Mouse (Mus musculus): Measurements from ENCODE around the gene Col5a2. TPM values are rescaled to one million over a fixed set of nuclear protein-coding genes. Genes with fewer than 3 reads are reported as not detected.
A peak's percentile ranks its signal among the peaks of the same experiment; 100 is the strongest.

The Col5a2 gene
- polyA plus RNA-seq, 1 experiment from 2014 or later = 231 TPM

DNA sequence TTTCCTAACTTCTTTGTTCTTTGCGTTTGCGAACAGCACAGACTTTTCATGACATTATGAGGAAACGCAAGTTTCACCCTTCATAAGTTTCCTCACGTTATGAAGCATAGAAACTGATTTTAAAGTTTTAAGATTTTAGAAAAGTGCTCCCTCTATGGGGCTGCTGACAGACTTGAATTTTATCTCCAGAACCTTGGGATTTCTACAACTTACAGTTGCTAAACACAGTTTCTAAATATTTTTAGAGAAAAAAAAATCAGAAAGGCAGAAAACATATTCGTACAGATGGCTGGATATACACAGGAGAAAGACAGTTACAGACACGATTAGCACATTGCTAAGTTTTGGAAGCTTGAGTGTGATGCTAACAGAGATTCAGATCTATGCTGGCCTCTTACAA lies 1.6 kb downstream of the Col5a2 start:
- H3K36me3 ChIP-seq (ENCODE audit: control insufficient read depth, insufficient read depth, low read length) = 0 out of 2 replicates have a peak, but pooled peaks cover 12% of the 10 kb centered on the region
- H3K27me3 ChIP-seq (replicated peaks; ENCODE audit: control insufficient read depth, insufficient read depth, low read length) = no peaks in the 10 kb centered on the region
- 19% methylated on average over 6 of the region's 6 CpGs for WGBS
- no peak for ATAC-seq (ENCODE audit: low read depth)
- H3K9me3 ChIP-seq (ENCODE audit: control insufficient read depth, low read length) = no peaks in the 10 kb centered on the region
- DNase-seq (ENCODE audit: low spot score) = peak; percentile 74
- H3K9ac ChIP-seq (ENCODE audit: low read depth, low read length) = peak overlapping the region; percentile 66
- peak overlapping the region; percentile 46 for H3K4me3 ChIP-seq (ENCODE audit: low read depth, low read length)
- peak overlapping the region; percentile 45 for H3K4me2 ChIP-seq (ENCODE audit: low read depth, low read length)
- H3K27ac ChIP-seq (replicated peaks; ENCODE audit: low read depth, low read length) = peak overlapping the region; percentile 88
- 0 out of 2 replicates have a peak, but pooled peaks cover 5% of the 10 kb centered on the region for H3K4me1 ChIP-seq (ENCODE audit: control insufficient read depth, insufficient read depth, low read length)

- H3K4me1 ChIP-seq (ENCODE audit: control insufficient read depth, insufficient read depth, low read length) = 0 out of 2 replicates have a peak, but pooled peaks cover 5% of the 10 kb centered on the region
- H3K9me3 ChIP-seq (ENCODE audit: control insufficient read depth, low read length) = no peaks in the 10 kb centered on the region
- no peak overlapping the region for H3K27ac ChIP-seq (replicated peaks; ENCODE audit: low read depth, low read length)
- peak overlapping the region; percentile 45 for H3K4me2 ChIP-seq (ENCODE audit: low read depth, low read length)
- no peaks in the 10 kb centered on the region for H3K27me3 ChIP-seq (replicated peaks; ENCODE audit: control insufficient read depth, insufficient read depth, low read length)
- H3K4me3 ChIP-seq (ENCODE audit: low read depth, low read length) = peak overlapping the region; percentile 46
- WGBS = 60% methylated on average over 6 of the region's 6 CpGs
- DNase-seq (ENCODE audit: low spot score) = peak; percentile 56
- H3K9ac ChIP-seq (ENCODE audit: low read depth, low read length) = no peak overlapping the region
- no peak for ATAC-seq (ENCODE audit: low read depth)
- 0 out of 2 replicates have a peak, but pooled peaks cover 13% of the 10 kb centered on the region for H3K36me3 ChIP-seq (ENCODE audit: control insufficient read depth, insufficient read depth, low read length)
Observed at GRCm38 (mm10) chr1:45500456-45500855, 2.6 kb downstream of the Col5a2 start.

DNA sequence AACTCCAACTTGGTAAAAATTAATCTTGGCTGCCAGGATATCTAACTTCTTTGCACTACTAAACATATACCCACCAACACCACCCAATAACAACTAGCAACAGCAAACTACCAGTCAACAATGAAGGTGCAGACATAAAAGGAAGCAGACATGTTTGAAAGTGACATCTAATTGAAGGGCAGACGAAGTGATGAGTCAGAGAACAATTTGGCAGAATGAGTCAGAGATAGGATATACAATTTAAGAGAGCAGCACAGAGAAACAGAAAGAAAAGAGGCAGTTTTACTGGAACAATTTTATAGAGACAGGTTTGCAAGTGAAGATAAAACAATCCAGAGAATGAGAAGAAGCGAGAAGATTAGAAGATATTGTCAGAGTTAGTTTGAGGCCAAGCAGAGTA lies 8.1 kb downstream of the Col5a2 start:
- Histone ChIP-seq H3K4me2 (ENCODE audit: low read depth, low read length) (no peak overlapping the region), H3K27me3 (replicated peaks; ENCODE audit: control insufficient read depth, insufficient read depth, low read length) (no peaks in the 10 kb centered on the region), H3K4me3 (ENCODE audit: low read depth, low read length) (no peak overlapping the region), H3K4me1 (ENCODE audit: control insufficient read depth, insufficient read depth, low read length) (no peaks in the 10 kb centered on the region), H3K9ac (ENCODE audit: low read depth, low read length) (no peak overlapping the region), H3K9me3 (ENCODE audit: control insufficient read depth, low read length) (no peaks in the 10 kb centered on the region), H3K36me3 (ENCODE audit: control insufficient read depth, insufficient read depth, low read length) (0 out of 2 replicates have a peak, but pooled peaks cover 20% of the 10 kb centered on the region), H3K27ac (replicated peaks; ENCODE audit: low read depth, low read length) (no peak overlapping the region)
- DNase-seq (ENCODE audit: low spot score) (no peak), ATAC-seq (ENCODE audit: low read depth) (no peak)
- WGBS = 80% methylated on average over 2 of the region's 2 CpGs

DNA sequence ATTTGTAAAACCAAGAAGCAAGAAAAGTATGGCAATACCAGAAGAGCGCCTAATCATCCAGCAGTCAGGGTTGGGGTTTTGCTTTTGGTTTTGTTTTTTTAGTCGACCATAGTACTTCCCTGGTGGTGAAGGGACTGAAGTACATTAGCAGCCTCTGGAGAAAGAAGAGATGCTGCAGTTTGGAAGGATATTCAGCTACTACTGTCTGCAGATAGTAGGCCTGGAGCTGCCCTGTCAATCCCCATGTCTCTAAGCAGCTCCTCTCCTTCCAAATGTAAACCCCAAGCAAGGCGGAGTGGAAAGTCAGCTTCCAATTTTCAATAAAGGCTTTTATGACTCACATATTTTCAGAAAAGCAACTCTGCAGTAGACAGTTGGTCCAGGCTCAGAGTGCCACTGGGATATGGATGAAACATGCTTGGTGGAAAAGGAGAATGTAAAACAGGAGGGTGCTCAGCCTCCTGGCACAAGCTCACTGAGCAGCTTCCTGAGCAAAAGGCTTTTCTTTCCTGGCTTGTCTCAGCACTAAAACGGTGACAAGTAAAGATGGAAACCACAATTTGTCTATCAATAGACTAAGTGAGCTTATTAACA lies 10.9 kb downstream of the Col5a2 start:
- Histone ChIP-seq H3K4me2 (ENCODE audit: low read depth, low read length) (no peak overlapping the region), H3K27ac (replicated peaks; ENCODE audit: low read depth, low read length) (no peak overlapping the region)
- 80% methylated on average over 4 of the region's 4 CpGs for WGBS

GRCm38 (mm10) chr1:45490451-45490850 lies 12.6 kb downstream of the Col5a2 start:
- no peaks in the 10 kb centered on the region for H3K9me3 ChIP-seq (ENCODE audit: control insufficient read depth, low read length)
- no peaks in the 10 kb centered on the region for H3K27me3 ChIP-seq (replicated peaks; ENCODE audit: control insufficient read depth, insufficient read depth, low read length)
- DNase-seq (ENCODE audit: low spot score) = no peak
- no peak overlapping the region for H3K9ac ChIP-seq (ENCODE audit: low read depth, low read length)
- 79% methylated on average over 1 of the region's 1 CpGs for WGBS
- H3K4me1 ChIP-seq (ENCODE audit: control insufficient read depth, insufficient read depth, low read length) = no peaks in the 10 kb centered on the region
- ATAC-seq (ENCODE audit: low read depth) = no peak
- H3K36me3 ChIP-seq (ENCODE audit: control insufficient read depth, insufficient read depth, low read length) = 0 out of 2 replicates have a peak, but pooled peaks cover 14% of the 10 kb centered on the region
- no peak overlapping the region for H3K4me2 ChIP-seq (ENCODE audit: low read depth, low read length)
- H3K27ac ChIP-seq (replicated peaks; ENCODE audit: low read depth, low read length) = no peak overlapping the region
- no peak overlapping the region for H3K4me3 ChIP-seq (ENCODE audit: low read depth, low read length)

More for the DNA sequence above, 10.9 kb downstream of the Col5a2 start:
- ATAC-seq (ENCODE audit: low read depth) (no peak), DNase-seq (ENCODE audit: low spot score) (no peak)
- 0 out of 2 replicates have a peak, but pooled peaks cover 15% of the 10 kb centered on the region for H3K36me3 ChIP-seq (ENCODE audit: control insufficient read depth, insufficient read depth, low read length)
- H3K9me3 ChIP-seq (ENCODE audit: control insufficient read depth, low read length) = no peaks in the 10 kb centered on the region
- no peak overlapping the region for H3K4me3 ChIP-seq (ENCODE audit: low read depth, low read length)
- no peak overlapping the region for H3K9ac ChIP-seq (ENCODE audit: low read depth, low read length)
- no peaks in the 10 kb centered on the region for H3K27me3 ChIP-seq (replicated peaks; ENCODE audit: control insufficient read depth, insufficient read depth, low read length)
- no peaks in the 10 kb centered on the region for H3K4me1 ChIP-seq (ENCODE audit: control insufficient read depth, insufficient read depth, low read length)

DNA sequence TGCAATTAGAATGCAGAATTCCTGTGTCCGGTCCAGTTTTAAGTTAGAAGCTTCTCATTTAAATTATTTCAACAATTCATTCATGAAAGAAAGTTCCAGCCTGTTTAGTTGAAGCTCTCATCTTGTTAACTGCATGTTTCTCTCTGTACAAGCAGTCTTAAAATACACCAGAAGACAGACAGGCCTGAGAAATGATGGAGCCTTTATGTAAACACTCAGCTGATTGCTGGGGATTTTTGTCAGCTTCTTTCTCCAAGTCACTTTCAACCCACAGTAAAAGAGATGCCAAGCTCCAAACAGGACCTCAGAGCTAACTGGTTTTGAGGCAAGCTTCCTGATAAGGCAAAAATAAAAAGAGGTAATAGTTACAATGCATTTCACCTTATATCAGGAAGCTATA lies 14.8 kb downstream of the Col5a2 start:
- no peaks in the 10 kb centered on the region for H3K9me3 ChIP-seq (ENCODE audit: control insufficient read depth, low read length)
- no peak overlapping the region for H3K9ac ChIP-seq (ENCODE audit: low read depth, low read length)
- 0 out of 2 replicates have a peak, but pooled peaks cover 8% of the 10 kb centered on the region for H3K36me3 ChIP-seq (ENCODE audit: control insufficient read depth, insufficient read depth, low read length)
- H3K4me3 ChIP-seq (ENCODE audit: low read depth, low read length) = no peak overlapping the region
- H3K27me3 ChIP-seq (replicated peaks; ENCODE audit: control insufficient read depth, insufficient read depth, low read length) = no peaks in the 10 kb centered on the region
- H3K4me2 ChIP-seq (ENCODE audit: low read depth, low read length) = no peak overlapping the region
- ATAC-seq (ENCODE audit: low read depth) = no peak
- 83% methylated on average over 1 of the region's 1 CpGs for WGBS
- no peak for DNase-seq (ENCODE audit: low spot score)
- no peak overlapping the region for H3K27ac ChIP-seq (replicated peaks; ENCODE audit: low read depth, low read length)
- peaks cover 4% of the 10 kb centered on the region for H3K4me1 ChIP-seq (ENCODE audit: control insufficient read depth, insufficient read depth, low read length)

DNA sequence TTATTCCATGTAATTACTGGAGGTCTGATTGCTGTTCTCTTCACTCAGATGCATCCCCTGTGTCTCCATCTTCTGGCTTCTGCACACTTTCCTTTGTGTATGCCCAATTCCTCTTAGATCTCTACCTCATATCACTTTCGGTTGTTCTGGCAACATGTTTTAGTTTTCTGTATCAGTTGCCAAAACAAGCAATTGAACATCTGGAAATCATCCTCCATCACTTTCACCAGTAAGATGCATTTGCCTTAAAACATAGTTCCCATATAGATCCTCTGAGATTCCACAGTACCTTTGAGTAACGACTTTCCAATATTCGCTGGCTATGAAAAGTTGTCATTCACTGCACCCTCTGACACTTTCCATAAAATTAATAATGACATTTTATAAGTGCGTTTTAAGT lies 20.1 kb downstream of the Col5a2 start:
- ATAC-seq (ENCODE audit: low read depth) = no peak

GRCm38 (mm10) chr1:45481876-45482275 lies 21.2 kb downstream of the Col5a2 start:
- H3K4me2 ChIP-seq (ENCODE audit: low read depth, low read length) = no peak overlapping the region
- 97% methylated on average over 1 of the region's 1 CpGs for WGBS

More for the DNA sequence above, 20.1 kb downstream of the Col5a2 start:
- no peak overlapping the region for H3K9ac ChIP-seq (ENCODE audit: low read depth, low read length)
- no peak overlapping the region for H3K4me3 ChIP-seq (ENCODE audit: low read depth, low read length)
- no peak overlapping the region for H3K27ac ChIP-seq (replicated peaks; ENCODE audit: low read depth, low read length)
- 61% methylated on average over 4 of the region's 4 CpGs for WGBS
- H3K36me3 ChIP-seq (ENCODE audit: control insufficient read depth, insufficient read depth, low read length) = 0 out of 2 replicates have a peak, but pooled peaks cover 3% of the 10 kb centered on the region
- no peaks in the 10 kb centered on the region for H3K9me3 ChIP-seq (ENCODE audit: control insufficient read depth, low read length)
- no peak overlapping the region for H3K4me2 ChIP-seq (ENCODE audit: low read depth, low read length)
- peak; percentile 51 for DNase-seq (ENCODE audit: low spot score)
- peaks cover 8% of the 10 kb centered on the region for H3K4me1 ChIP-seq (ENCODE audit: control insufficient read depth, insufficient read depth, low read length)
- no peaks in the 10 kb centered on the region for H3K27me3 ChIP-seq (replicated peaks; ENCODE audit: control insufficient read depth, insufficient read depth, low read length)

GRCm38 (mm10) chr1:45479087-45479486 lies 24.0 kb downstream of the Col5a2 start:
- no peak overlapping the region for H3K4me2 ChIP-seq (ENCODE audit: low read depth, low read length)
- no peaks in the 10 kb centered on the region for H3K27me3 ChIP-seq (replicated peaks; ENCODE audit: control insufficient read depth, insufficient read depth, low read length)
- DNase-seq (ENCODE audit: low spot score) (no peak), ATAC-seq (ENCODE audit: low read depth) (no peak)
- H3K4me1 ChIP-seq (ENCODE audit: control insufficient read depth, insufficient read depth, low read length) = peaks cover 8% of the 10 kb centered on the region
- no peaks in the 10 kb centered on the region for H3K9me3 ChIP-seq (ENCODE audit: control insufficient read depth, low read length)
- no peaks in the 10 kb centered on the region for H3K36me3 ChIP-seq (ENCODE audit: control insufficient read depth, insufficient read depth, low read length)
- H3K4me3 ChIP-seq (ENCODE audit: low read depth, low read length) = no peak overlapping the region
- no peak overlapping the region for H3K9ac ChIP-seq (ENCODE audit: low read depth, low read length)
- H3K27ac ChIP-seq (replicated peaks; ENCODE audit: low read depth, low read length) = no peak overlapping the region

More at GRCm38 (mm10) chr1:45481876-45482275, 21.2 kb downstream of the Col5a2 start:
- ATAC-seq (ENCODE audit: low read depth) (no peak), DNase-seq (ENCODE audit: low spot score) (no peak)
- Histone ChIP-seq H3K9ac (ENCODE audit: low read depth, low read length) (no peak overlapping the region), H3K4me1 (ENCODE audit: control insufficient read depth, insufficient read depth, low read length) (peaks cover 8% of the 10 kb centered on the region), H3K36me3 (ENCODE audit: control insufficient read depth, insufficient read depth, low read length) (no peaks in the 10 kb centered on the region), H3K27me3 (replicated peaks; ENCODE audit: control insufficient read depth, insufficient read depth, low read length) (no peaks in the 10 kb centered on the region), H3K27ac (replicated peaks; ENCODE audit: low read depth, low read length) (no peak overlapping the region; the same call in 1 of the 2 replicates), H3K4me3 (ENCODE audit: low read depth, low read length) (no peak overlapping the region), H3K9me3 (ENCODE audit: control insufficient read depth, low read length) (no peaks in the 10 kb centered on the region)
